Mouse (Mus musculus): ENCODE results near the gene Rhobtb1.
A peak's percentile ranks its signal among the peaks of the same experiment; 100 is the strongest.

Gene Rhobtb1

DNA sequence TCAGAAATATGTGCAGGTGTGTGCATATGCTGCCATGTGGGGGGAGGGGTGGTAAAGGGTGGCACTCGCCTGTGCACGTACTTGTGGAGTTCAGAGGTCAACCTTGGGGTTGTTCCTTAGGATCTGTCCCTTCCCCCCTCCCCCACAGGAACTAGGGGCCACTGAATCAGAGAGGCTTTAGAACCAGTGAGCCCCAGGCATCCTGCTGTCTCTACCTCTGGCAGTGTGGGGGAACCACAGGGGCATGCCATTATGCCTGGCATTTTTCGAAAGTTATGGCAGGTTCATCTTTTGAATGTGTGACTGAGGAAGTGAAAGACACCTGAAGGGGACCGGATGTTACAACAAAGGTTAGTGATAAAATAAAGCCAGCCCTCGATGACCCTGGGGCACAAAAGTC, 59.4 kb downstream of the Rhobtb1 start:
- DNase-seq (ENCODE audit: low spot score) = no peak

DNA sequence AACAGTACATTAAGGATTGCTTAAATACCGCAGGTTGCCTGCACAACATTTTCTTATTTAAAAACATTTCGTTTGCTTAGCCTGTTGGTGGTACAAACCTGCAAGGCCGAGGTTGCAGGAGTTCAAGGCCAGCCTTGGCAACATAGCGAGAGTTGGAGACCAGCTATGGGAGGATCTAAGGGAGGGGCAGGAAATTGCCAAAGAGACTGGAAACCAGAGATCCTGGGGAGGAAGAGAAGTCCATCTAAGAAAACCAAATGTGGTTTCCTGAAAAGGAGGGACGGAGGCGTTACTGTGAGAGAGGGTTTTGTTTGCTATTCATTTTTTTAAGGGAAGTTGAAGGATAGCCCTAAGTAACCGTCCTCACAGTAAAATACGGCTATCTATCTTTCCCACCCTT, 60.3 kb downstream of the Rhobtb1 start:
- no peak for DNase-seq (ENCODE audit: low spot score)

DNA sequence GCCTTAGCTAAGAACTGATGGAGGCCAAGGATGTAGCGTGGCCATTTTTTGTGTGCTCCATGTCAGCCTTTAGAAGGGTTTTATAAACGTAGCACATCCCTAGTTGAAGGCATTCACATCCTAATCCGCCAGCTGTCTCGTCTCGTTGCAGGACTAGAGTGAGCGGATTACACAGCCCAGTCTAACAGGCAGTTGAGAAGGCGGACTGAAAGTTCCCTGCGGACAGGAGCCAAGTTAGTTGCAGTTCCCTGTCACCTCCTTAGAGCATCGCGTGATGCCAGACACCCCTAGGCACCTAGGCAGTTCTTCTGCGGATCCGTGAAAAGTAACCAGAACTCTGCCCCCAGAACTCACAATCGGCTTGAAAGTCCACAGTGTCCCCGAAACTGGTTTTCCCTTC, 60.7 kb downstream of the Rhobtb1 start:
- DNase-seq (ENCODE audit: low spot score) = peak; percentile 75

DNA sequence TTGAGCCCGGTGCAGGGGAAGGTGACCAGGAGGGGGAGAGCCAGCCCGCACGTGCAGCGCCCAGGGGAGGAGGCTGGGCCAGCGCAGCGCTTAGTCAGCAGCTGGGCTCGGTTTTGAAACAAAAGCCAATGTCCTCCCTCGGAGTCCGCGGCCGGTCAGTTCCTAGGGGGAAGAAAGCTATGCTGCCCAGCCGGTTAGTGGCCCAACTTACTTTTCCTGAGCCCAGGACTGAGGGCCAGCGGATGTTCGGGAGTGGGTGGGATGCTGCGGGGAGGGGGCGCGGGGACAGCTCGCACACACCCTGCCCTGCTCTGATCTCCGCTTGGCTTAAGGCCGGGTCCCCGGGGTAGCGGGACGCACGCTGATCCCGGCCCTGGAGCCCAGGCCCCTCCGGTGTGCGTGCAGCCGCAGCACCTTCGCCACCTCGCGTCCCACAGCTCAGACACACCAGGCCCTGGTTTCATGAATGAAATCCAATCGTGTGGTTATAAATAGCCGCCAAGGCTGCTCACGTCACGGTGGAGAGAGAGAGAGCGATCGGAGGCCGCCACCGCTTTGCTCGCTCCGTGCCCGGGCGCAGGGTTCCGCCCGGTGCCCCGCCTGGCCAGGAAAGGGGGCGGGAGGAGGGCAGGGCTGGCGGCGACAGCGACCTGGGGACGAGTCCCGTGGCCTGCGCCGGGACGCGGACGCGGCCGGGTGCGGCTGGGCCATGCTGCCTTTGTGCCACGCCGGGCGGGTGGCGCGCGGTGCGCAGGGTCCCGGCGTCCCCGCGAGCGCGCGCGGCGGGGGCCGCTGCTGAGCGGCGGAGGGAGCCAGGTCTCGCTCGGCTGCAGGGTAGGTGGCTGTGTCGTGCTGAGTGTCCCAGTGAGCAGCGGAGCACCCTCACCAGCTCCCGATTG, 61.6 kb downstream of the Rhobtb1 start, which contains the start of gene A930033H14Rik:
TSS of gene A930033H14Rik (minus strand) at position 557 of the 899 bp plus-strand sequence.
- peak; percentile 83 for DNase-seq (ENCODE audit: low spot score)

DNA sequence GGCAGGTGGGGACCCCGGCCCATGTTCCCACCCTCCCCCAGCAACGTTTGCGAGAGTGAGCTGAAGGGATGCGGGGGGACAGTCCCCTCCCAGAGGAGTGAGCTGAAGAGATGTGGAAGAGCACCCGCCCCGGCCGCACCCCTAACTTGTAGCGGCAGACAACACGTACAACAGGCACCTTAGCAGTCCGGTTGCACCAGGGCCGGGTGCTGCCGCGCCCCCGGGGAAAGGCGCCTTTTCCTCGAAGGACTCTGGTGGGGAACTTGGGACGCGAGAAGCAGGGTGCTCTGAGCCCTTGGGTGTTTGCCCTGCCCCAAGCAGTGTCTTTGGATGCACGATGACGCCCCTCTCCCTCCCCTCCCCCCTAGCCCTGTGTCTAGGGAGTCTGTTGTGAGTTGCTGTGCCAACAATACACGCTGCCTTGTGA, 62.2 kb downstream of the Rhobtb1 start:
- peak; percentile 71 for DNase-seq (ENCODE audit: low spot score)

DNA sequence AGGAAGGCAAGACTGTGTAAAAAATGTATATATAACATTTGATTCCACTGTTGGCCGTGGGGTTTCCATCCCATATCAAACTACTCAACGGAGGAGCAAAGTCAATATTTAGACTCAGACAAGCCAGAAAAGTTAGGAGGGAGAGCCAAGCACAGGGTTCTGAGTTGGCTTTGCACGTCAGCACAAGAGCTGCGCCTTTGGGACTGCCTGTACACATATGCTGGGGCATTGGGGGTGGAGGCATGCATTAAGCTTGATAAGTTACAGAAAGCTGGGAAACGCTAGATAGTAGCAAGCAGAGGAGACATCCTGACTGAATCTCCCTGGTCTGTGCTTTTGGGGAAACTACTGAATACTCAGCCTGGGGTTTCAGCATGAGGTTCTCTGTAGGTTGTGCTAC, 62.8 kb downstream of the Rhobtb1 start:
- DNase-seq (ENCODE audit: low spot score) = no peak

GRCm38 (mm10) chr10:69217127-69217690, 66.0 kb downstream of the Rhobtb1 start:
- DNase-seq (ENCODE audit: low spot score) = no peak

DNA sequence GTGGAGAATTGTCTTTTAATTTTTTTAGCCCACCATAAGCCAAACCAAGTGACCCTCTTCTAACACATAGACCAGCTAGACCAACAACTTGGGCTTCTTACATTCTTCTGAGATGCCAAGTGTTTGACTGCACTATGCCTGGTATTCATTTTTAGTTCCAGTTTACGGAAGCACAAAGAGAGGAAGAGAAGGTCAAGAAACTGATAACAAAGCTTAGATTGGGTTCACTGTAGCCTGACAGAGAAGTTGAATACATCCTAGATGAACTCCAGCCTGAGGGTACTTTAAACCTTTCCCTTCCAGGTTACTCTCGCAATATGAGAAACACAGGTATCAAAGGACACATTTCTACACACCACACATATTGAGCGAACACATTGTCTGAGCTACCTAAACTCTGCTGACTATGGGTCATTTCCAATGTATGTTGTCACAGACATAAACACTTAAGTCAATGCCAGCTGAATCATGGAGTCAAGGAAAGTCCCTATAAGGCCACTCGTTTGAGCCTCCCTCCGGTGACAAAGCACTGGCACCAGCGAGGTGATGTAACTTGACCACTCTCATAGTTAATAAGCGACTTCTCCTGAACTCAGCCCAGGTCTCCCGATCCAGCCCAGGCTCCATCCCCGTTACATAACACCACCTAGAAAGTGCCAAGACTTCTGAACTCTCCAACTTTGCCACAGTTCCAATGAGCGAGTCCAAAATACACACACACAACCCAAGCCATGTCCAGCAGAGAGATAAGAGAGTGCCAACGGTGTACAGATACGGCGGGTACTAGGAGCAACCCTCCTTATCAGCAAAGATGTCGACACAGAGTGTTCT, 67.4 kb downstream of the Rhobtb1 start:
- DNase-seq (ENCODE audit: low spot score) = no peak

- DNase-seq (ENCODE audit: low spot score) = no peak
Observed at GRCm38 (mm10) chr10:69219289-69219626, 68.0 kb downstream of the Rhobtb1 start.

DNA sequence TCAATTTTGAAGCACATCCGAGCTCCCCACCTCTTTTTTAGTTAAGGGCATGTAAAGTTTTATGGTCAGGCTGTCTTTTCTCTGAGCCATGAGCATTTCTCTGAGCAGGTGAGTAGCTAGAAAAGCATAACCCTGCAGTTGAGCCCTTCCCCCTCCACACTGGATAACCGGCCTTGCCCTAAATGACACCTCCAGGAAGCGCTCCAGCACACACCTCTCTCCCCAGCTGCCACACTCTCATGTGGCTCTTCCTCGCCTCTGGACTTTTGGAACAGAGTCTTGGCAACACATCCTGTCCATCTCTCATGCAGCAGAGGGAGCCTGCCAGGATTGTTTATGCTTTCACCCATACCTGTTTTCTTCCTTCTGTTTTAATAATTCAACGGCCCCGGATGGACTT, 69.1 kb downstream of the Rhobtb1 start:
- no peak for DNase-seq (ENCODE audit: low spot score)

GRCm38 (mm10) chr10:69221148-69221547, 69.9 kb downstream of the Rhobtb1 start:
- DNase-seq (ENCODE audit: low spot score) = no peak

DNA sequence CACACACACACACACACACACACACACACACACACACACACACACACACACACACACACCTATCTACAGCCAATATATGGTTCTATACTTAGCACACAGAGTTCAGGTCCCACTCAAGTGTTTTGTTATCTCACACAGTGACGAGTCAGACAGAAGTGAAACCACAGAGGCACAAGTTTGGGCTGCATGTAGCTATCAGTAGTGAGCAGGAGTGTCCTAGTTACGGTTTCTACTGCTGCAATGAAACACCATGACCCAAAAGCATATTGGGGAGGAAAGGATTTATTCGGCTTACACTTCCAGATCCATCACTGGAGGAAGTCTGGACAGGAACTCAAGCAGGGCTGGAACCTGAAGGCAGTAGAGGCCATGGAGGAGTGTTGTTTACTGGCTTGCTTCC, 70.7 kb downstream of the Rhobtb1 start:
- DNase-seq (ENCODE audit: low spot score) = no peak

- DNase-seq (ENCODE audit: low spot score) = no peak
Observed at GRCm38 (mm10) chr10:69223232-69223631, 72.0 kb downstream of the Rhobtb1 start.

DNA sequence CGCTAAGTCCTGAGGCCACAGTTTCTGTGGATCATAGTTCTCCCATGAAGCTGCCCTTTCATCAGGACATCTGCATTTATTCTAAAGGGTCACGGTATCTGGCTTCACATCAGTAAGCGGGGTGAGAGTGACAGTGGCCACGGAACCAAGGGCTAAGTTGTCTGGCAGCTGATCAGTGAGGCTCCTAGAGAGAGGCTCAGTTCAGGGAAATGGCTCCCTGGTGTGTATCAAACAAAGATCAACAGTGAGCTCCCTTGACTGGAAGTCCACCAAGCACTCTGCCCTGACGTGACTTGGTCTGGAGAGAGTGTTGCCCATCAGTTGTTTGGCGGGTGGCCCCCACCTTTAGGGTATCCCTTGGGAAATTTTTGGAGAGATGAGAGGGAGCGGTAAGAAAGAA, 73.0 kb downstream of the Rhobtb1 start:
- no peak for DNase-seq (ENCODE audit: low spot score)

GRCm38 (mm10) chr10:69225471-69225870, 74.2 kb downstream of the Rhobtb1 start:
- DNase-seq (ENCODE audit: low spot score) = no peak

DNA sequence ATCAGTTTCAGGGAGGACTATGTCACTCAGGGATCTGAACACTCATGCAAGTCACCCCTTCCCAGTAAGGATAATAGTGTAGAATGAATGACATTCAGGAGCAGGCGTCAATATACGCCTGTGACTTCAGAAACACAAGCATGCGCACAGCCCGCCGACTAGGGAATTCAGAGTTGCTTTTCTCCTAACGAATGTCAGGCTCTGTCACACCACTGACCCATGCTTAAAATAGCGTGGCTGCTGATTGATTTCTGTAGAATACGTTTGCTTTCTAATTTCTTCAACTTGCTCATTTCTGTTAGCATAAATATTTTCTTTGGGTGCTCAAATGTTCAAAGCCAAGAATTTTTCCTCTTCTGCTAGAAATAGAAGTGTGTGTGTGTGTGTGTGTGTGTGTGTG, 74.7 kb downstream of the Rhobtb1 start:
- DNase-seq (ENCODE audit: low spot score) = no peak

GRCm38 (mm10) chr10:69237185-69237584, 86.0 kb downstream of the Rhobtb1 start:
- DNase-seq (ENCODE audit: low spot score) = no peak

DNA sequence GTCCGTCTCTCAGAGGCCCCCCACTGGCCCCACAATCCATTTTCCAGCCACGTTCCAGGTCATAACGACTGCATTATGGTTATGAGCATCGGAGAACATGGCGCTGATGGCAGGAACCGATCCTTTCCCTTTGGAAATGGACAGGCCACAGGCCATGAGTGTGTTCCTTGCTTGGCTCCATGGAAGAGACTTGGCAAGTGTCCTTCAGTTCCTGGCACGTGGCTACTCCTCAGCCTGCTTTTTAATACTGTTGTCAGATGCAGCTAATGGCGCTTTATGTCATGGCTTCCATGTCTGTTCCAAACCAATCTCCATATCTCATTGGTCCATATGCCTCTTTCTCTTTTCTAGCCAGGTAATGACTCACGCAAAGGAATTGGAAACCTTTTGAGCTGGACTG, 86.5 kb downstream of the Rhobtb1 start:
- no peak for DNase-seq (ENCODE audit: low spot score)

- peak; percentile 18 for DNase-seq (ENCODE audit: low spot score)
Observed at GRCm38 (mm10) chr10:69238311-69238710, 87.1 kb downstream of the Rhobtb1 start.

- no peak for DNase-seq (ENCODE audit: low spot score)
Observed at GRCm38 (mm10) chr10:69240530-69240929, 89.3 kb downstream of the Rhobtb1 start.

- DNase-seq (ENCODE audit: low spot score) = no peak
Observed at GRCm38 (mm10) chr10:69245151-69245550, 93.9 kb downstream of the Rhobtb1 start.

DNA sequence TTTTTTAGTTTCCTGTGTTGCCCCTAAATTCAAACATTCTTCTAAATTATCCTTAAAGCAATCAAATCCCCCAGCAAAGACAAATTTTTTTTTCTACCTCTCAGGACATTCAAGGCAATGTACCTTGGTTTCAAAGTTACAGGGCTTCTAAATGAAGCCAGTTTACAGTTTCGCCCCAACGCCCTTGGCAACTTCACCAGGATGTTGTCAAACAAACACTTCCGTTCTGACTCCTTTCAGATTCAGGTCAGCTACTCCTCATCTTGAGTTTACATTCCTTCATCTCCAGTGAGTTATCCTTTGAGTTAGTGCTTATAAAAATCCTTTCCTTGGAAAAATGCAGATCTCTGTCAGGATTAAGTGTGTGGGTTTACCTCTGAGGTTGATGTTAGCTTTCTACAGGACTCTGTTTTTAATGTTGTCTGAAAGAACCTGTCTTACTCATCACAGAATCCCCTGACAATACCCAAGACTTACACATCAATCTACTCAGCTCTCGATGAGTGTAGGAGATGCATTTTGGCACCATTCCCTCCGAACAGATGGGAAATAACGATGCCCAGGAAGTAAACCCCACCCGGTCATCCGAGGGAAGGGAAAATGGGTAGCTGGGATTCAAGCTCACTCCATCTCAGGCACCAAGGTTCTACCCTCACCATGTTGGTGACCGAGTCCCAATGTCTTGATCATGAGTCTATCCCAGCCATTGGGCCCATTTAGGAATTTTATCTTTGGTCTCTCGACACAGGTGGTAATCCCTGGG, 94.9 kb downstream of the Rhobtb1 start:
- DNase-seq (ENCODE audit: low spot score) = no peak

Data from embryo, embryonic 10.5 days (tissue).